Mouse (Mus musculus) layer of hippocampus, adult 18-20 months (tissue): ENCODE measurements around the gene Grin2b. TPM values are rescaled to one million over a fixed set of nuclear protein-coding genes. Genes with fewer than 3 reads are reported as not detected.
A peak's percentile ranks its signal among the peaks of the same experiment; 100 is the strongest.

Experiments
- DNase-seq, 2 experiments: peaks; one replicate each; pipeline ENCODE4 v3.0.0; 2022; ENCODE audit warnings: low spot score in 2 of 2
- total RNA-seq, 2 experiments: library from RNA; stranded (reverse); gene quantifications; 2 replicates each; pipeline ENCODE4 v1.2.3; 2021

The Grin2b gene
- total RNA-seq, 2 experiments from 2014 or later: 292 to 326 TPM

DNA sequence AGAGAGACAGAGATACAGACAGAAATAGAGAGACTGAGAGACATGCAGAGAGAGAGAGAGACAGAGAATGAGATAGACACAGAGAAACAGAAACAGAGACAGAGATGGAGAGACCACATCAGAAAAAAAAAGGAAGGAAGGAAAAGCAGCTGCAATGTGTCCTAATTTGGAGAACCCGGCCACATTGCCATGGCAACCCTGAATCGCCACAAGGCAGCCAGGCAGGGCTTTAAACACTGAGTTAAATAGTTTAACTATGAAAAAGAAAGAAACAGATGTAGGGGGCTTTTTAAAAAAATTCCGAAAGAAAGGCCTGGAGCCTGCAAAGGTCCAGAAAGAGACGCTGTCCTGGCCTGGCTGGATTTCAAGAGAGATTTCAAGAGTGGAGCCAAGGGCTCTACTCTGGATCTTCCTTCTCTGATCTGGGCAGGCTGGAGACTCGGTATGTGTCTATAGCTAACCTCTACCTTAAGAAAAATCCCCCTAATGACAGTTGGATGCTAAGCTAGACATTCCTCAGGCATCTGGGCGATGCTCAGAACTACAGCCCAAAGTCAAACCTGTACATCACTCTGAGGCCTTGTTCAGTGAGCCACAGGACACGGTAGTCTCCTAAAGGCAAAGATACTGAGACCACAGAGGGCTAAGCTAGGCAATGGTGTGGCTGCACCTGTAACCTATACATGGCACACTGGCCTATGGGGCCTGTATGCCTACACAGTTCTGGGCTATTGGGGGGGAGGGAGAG, 162.8 kb downstream of the Grin2b start:
- DNase-seq: no peak

DNA sequence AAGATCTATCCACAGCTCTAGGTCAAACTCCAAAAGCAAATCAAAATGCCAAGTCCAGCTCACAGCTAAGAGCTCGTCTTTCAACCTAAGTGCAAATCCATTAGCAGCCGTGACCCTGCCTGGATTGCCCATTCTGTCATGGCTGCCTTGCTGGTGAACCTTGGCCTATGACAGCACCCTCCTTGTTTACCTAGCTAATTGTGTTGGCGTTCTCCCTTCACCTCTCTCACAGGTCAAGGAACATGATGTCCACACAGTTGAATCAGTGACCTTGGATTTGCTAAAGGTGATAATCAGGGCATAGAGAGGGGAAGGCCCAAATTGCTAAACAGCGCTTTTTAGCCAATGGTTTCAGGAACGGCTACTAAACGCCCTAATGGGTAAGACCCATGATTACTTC, 165.2 kb downstream of the Grin2b start:
- DNase-seq: no peak

DNA sequence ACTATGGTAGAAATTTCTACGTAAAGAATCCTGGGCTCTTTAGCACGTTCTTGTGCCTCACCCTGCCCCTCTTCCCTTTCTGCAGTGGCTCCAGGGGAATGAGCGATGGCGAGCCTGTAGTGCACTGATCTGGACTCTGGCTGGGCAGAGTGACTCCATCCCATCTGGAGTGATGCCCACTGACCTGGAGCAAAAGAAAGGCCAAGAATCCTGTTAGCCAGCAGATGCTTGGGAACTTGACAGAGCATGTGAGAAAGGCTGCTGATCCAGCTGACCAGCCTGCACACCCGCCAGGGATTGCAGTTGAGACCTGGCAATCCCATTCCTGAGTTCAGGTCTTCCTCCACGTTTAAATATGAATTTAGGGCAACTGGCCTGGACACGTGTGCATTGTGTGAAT, 178.6 kb downstream of the Grin2b start:
- no peak for DNase-seq

DNA sequence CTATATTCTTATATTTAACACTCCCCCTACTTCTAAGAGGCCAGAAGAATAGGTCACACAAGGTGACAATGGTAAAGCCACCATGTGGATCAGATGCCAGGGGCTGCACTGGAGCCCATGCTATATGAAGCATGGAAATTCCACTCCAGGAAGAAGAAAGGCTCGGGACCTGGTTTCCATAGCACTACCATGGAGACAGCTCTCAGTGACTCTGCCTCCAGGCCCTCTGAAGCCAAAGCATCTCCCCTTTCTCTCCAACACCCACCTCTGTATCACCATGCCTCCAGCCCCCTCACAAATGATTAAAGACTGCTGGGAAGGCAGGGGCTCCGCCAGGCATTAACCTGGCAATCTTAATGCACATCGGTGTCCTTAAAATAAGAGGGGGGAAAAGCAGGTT, 179.4 kb downstream of the Grin2b start:
- no peak for DNase-seq

DNA sequence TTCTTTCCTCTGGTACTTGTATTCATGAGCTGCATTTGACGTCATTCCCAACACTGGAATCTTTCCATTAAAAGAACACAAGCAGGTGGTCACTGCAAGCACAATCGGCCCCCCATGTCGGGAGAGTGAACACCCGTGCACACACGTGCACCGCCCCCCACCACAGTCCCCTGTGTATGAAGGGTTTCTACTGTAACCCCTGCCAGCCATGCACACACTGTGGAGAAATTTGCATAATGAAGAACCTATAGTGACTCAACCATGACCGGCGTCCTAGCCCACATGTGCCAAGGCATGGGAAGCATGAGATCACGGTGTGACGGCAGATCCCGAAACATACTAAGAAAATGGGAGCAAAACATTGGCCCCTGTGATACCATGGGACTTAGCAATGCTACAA, 179.9 kb downstream of the Grin2b start:
- DNase-seq: no peak

- no peak for DNase-seq
These were observed 197.2 kb downstream of the Grin2b start for GRCm38 (mm10) chr6:135976106-135976505.

DNA sequence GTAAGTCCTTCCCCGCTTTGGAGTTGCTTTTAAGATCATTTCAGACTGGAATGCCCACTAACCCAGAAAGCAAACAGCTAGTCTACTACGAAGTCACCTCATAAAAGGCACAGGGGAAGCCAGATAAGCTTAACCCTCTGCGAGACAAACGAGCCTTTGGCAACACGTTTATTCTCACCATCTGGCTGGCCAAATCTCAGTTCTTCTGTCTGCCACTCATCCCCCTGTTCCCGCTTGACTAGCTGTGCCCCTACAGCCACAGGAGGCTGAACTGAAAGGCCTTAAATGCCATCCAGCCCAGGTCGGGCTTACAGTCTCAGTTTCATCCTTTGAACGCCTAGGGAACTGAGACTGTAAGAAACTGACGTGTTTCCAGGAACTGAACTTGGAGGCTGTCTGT, 200.8 kb downstream of the Grin2b start:
- no peak for DNase-seq

DNA sequence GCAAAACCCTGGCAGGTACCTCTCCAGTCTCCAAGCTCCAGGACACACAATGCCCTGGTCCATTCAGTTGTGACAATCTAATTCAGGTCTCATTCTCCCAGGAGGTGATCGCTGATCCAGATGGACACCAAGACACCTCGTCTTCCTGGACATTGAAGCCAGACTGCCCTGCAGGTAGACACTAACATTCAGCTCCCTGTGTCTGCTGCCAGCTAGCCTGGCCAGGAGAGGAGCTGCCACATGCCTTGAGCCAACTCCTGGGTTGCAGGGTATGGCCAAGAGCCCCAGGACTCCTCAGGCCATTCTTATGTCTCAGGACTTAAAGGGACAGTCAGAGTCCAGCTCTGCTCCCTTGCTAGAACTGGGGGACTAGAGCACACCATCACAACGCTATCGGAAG, 201.8 kb downstream of the Grin2b start:
- no peak for DNase-seq

DNA sequence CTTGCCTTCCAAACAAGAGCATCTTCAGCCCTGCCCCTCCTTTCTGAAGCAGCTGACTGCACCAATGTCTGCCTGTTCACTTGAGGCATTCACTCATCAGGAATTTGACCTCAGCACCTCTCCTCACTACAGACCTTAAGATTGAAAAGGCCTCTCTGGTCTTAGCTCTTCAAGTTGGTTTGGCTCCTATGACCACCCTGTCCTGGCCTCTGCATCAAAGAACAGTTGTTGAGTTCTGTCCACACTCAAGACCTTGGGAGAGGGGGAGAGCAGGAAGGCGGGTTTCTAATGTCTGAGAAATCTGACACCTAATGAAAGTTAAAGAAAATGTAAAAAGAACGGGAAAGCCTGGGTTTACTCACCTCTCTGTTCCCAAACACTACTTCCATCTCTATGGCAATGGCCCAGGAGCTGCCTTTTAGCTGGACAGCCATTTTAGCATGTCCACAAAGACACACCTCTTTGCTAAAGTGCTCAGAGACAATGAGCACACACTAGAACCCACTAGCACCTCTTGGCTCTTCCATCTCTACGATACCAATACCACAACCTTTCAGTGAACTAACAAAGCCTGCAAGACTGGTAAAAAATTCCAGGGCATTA, 202.5 kb downstream of the Grin2b start:
- DNase-seq: no peak

GRCm38 (mm10) chr6:135961766-135962165, 211.5 kb downstream of the Grin2b start:
- DNase-seq: no peak

- no peak for DNase-seq
These were observed 213.7 kb downstream of the Grin2b start for GRCm38 (mm10) chr6:135959629-135960028.

DNA sequence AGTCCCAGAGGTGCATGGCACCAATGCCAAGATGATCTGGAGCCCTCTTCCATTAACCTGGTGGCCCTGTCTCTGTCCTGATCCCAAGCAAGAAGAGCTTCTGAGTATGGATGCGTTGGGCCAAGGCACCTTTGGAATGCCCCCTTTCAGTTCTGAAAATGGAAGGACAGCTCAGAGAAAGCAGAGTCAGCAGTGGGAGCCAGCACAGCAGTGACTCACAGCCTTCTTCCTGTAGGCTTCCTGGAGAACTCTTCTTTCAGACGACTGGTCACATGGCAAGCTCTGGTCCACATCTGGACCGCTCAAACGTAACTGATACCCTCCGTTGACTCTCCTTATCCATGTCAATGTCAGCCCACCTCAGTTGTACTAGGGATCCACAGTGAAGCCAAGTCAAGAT, 221.6 kb downstream of the Grin2b start:
- no peak for DNase-seq

DNA sequence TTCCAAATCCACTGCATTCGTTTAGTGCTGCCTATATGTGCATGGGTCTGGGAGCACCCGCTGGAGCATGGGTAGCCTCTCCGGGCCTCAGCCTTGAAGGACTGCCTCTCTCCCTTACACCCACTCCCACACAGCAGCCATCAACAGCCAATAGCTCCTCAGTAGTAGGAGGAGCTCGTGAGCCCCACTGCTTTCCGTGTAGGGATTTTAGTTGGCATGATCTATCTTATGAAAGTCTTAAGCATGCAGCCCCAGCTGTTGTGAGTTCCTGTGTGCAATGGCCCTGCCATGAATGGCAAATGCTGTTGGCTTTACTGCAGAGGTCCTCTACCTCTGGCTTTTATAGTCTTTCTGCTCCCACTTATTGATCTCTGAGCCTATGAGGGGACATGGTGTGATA, 227.8 kb downstream of the Grin2b start:
- no peak for DNase-seq

- DNase-seq: no peak
These were observed 229.0 kb downstream of the Grin2b start for GRCm38 (mm10) chr6:135944358-135944757.

DNA sequence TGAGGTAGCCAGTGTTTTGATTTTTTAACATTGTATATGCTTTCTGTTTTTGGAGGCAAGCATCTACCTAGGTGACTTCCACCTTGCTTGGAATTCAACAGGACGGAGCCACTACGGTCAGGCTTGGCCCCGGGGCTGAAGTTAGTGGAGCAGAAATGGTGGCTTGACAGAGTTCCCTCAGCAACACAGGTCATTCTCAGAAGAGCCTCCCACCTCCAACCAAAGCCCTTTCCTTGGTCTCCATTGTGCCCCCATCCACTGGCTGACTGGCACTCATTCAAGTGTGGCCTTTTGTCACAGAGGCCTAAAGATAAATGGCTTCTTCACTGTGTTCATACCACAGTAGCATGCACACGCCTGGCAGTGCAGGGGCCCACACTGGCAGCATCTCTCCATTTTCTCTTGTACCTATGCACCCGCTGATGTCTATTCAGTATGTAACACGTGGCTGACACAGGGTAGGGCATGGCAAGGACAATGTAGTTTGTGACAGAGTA, 230.1 kb downstream of the Grin2b start:
- no peak for DNase-seq

DNA sequence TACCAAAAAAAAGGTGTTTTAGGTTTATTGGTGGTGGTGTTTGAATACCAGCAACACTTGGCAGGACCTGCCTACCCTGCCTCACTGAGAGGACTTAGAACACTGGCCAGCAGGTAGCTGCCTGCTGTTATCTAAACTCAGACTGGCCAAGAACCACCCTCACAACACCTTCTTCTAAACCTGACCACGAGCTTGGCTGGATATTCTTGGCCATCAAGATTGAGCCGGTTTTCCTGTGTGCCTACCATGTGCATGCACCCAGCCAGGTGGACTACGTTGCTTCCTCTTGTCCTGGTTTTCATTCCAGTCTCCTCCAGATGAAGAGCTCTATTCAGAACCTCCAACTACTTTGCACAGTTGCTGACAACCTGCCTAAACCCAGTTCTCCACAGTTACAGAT, 240.4 kb downstream of the Grin2b start:
- DNase-seq: no peak

GRCm38 (mm10) chr6:135932400-135932920, 240.9 kb downstream of the Grin2b start:
- DNase-seq: no peak

DNA sequence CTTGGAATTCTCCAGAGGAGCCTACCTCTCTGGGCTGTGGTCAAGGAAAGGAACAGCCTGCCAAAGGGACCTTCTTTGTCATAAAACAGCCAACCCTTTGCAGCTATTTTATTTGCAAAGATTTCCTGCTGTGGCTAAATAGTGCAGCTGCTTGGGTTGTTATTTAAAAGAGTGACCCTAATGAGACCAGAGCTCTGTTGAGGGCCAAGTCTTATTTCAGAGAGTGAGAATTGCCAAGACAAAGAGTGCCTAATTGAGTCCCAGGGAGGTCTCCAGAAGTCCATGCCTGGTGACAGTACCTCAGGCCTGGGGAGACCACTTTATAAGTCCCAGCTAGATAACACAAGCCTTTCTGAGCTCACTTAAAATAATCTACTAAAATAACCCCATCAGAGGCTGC, 255.6 kb downstream of the Grin2b start:
- no peak for DNase-seq

DNA sequence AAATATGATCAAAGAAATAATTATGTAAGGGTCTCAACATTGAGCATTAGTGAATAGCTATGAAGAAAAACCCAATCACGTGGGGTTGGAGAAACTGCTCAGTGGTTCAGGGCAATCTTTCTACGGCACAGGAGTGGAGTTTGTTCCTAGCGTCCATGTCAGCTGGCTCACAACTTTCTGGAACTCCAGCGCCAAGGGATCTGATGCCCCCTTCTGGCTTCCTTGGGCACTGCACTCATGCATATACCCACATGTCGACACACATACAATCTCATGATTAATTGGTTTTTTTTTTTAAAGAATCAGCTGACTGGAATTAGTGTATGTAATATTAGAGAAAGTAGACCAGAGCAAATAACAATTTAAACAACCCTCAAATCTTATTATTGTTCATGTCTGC, 258.7 kb downstream of the Grin2b start:
- no peak for DNase-seq

GRCm38 (mm10) chr6:135912114-135912513, 261.2 kb downstream of the Grin2b start:
- DNase-seq: no peak

DNA sequence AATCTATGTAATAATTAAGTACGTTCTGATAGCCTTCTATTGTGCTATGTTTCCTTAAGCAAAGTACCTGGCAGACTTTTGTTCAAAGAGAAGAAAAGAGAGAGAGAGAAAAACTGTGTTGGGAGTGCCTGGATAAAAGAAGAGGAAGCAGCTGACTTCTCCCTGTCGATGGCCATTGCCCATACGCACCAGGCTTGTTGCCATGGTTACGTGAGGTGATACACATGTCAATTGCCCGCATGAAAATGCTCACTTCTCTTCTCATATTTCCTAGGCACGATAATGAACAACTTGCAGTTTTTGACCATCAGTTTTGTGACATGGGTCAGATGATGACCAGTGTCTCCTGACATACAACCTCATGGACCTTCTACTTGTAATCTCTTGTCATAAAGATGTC, 262.2 kb downstream of the Grin2b start:
- DNase-seq: no peak

DNA sequence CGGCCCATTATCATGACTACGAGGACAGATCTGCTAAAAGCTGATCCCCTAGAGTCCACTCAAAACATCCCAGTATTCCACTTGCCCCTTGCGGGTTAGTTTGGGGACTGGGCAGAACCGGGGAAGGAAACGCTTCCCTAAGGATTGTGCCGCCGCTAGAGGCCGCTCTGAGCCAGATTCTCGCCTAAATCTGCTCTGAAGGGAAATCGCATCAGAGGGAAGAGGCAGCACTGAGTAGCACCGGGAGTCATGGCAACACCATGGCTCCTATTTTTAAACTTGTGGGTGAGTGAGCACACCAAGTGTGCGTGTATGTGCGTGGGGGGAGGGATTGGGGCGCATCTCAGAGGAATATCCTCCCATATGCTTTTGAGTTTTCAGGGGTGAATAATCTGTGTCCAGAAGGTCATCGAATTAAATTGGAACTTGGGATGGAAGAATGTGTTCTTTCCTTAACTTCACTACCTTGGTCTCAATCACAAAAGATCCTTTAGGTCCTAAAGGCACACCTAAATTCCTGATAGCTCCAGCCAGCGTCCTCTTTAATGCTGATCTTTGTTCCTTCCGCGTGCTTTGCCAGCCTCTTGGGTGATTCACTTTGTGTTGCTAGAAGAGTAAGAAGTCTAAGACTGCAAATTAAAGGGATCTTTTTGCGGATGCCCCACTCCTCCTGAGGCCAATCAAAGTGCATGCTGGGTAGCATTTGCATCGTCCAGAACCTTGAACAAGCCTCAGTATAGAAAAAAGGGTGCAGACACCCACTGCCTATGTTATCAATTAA, 265.6 kb downstream of the Grin2b start:
- peak; percentile 89 to 94 for DNase-seq
